Mouse (Mus musculus): ENCODE results near the gene Bcr.

DNA sequence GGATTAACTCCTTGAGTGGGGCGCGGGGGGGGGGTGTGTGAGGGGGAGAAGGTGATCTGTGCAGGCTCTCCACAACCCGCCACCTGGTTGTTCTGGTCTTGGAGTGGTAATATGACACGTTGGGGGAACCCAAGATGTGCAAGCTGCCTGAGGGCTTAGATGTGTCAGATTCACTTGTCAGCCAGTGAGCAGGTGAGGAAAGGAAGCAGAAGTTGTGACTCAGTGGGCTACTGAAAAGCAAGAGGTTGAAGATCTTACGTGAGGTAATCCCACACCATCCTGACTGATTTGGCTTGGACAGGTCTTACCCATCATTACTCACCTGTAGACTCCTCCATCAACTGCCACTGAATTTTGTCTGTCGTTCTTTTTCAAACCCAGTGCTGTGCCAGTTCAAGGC, 2.2 kb downstream of the Bcr start:
- TF ChIP-seq POLR2A (IDR thresholded peaks at IDR 0.05; ENCODE audit: insufficient read depth, low read depth, low read length) = no peak
- TF ChIP-seq EP300 (IDR thresholded peaks at IDR 0.05; ENCODE audit: insufficient read depth, low read depth, low read length) = no peak
- TF ChIP-seq CTCF (IDR thresholded peaks at IDR 0.05) = no peak
